Mouse (Mus musculus): ENCODE results near the gene Dnajb5. TPM values are rescaled to one million over a fixed set of nuclear protein-coding genes. Genes with fewer than 3 reads are reported as not detected.

Dnajb5 gene
- polyA plus RNA-seq, 1 experiment: 27.2 TPM

DNA sequence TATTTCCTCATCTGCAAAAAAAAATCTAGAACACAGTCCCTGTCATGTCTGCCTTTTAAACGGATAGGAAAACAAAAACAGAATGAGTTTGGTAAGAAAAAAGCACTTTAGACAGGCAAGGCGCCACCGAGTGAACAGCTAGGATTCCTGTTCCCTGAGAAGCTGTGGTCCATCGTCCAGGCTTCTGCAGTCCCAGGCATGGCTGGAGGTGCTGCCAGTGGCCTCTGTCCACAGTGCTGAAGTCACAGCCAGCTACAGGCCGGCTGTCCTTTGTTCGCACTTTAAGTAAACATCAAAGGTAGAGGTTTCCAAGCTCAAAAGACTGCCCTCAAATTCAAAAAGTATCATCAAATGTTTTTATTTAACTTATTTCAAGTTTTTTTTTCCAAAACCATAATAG, 4.6 kb upstream of the Dnajb5 start:
- Histone ChIP-seq H3K36me3 (ENCODE audit: control insufficient read depth, insufficient read depth, low read length, poor library complexity, severe bottlenecking) (no peaks in the 10 kb centered on the region), H3K27me3 (ENCODE audit: control insufficient read depth, insufficient read depth, low read length, poor library complexity, severe bottlenecking) (no peaks in the 10 kb centered on the region), H3K4me3 (ENCODE audit: low read depth, low read length) (no peak overlapping the region), H3K9ac (ENCODE audit: low read depth, poor library complexity, severe bottlenecking) (no peak overlapping the region), H3K27ac (ENCODE audit: insufficient read depth, low read length) (no peak overlapping the region), H3K9me3 (replicated peaks; ENCODE audit: control insufficient read depth, insufficient read depth, low read length, poor library complexity, severe bottlenecking) (no peaks in the 10 kb centered on the region), H3K4me1 (ENCODE audit: control insufficient read depth, insufficient read depth, low read length) (no peaks in the 10 kb centered on the region)
- TF ChIP-seq CTCF (IDR thresholded peaks at IDR 0.05; ENCODE audit: low read depth, low read length): no peak
- TF ChIP-seq POLR2A (IDR thresholded peaks at IDR 0.05; ENCODE audit: insufficient read depth, low read length): no peak
- TF ChIP-seq EP300 (IDR thresholded peaks at IDR 0.05; ENCODE audit: insufficient read depth, low read depth, low read length): no peak

DNA sequence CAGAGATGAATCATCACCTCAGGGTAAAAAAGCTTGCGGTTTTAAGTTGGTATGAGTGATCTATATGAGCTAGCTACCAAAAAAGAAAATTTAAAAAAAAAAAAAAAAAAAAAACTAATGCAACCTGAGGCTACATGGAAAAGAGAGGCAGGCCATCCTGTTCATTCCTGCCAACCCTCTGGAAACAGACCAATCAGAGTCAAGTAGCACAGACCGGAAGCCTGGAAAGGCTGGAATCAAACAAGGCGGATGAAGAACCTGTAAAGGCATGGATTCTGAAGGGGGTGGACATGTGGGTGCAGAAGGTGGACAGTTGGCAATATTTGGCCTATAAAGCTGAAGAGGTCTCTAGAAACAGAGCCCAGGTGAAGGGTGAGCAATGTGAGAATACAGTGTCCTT, 4.2 kb upstream of the Dnajb5 start:
- no peak for TF ChIP-seq CTCF (IDR thresholded peaks at IDR 0.05; ENCODE audit: low read depth, low read length)
- TF ChIP-seq POLR2A (IDR thresholded peaks at IDR 0.05; ENCODE audit: insufficient read depth, low read length): no peak
- TF ChIP-seq EP300 (IDR thresholded peaks at IDR 0.05; ENCODE audit: insufficient read depth, low read depth, low read length): no peak
- Histone ChIP-seq H3K36me3 (ENCODE audit: control insufficient read depth, insufficient read depth, low read length, poor library complexity, severe bottlenecking) (no peaks in the 10 kb centered on the region), H3K27ac (ENCODE audit: insufficient read depth, low read length) (no peak overlapping the region), H3K4me1 (ENCODE audit: control insufficient read depth, insufficient read depth, low read length) (no peaks in the 10 kb centered on the region), H3K9me3 (replicated peaks; ENCODE audit: control insufficient read depth, insufficient read depth, low read length, poor library complexity, severe bottlenecking) (no peaks in the 10 kb centered on the region), H3K4me3 (ENCODE audit: low read depth, low read length) (no peak overlapping the region), H3K9ac (ENCODE audit: low read depth, poor library complexity, severe bottlenecking) (no peak overlapping the region), H3K27me3 (ENCODE audit: control insufficient read depth, insufficient read depth, low read length, poor library complexity, severe bottlenecking) (no peaks in the 10 kb centered on the region)

GRCm38 (mm10) chr4:42945952-42946351, 3.7 kb upstream of the Dnajb5 start:
- no peak overlapping the region for H3K9ac ChIP-seq (ENCODE audit: low read depth, poor library complexity, severe bottlenecking)
- H3K36me3 ChIP-seq (ENCODE audit: control insufficient read depth, insufficient read depth, low read length, poor library complexity, severe bottlenecking): no peaks in the 10 kb centered on the region
- no peaks in the 10 kb centered on the region for H3K4me1 ChIP-seq (ENCODE audit: control insufficient read depth, insufficient read depth, low read length)
- H3K9me3 ChIP-seq (replicated peaks; ENCODE audit: control insufficient read depth, insufficient read depth, low read length, poor library complexity, severe bottlenecking): no peaks in the 10 kb centered on the region
- TF ChIP-seq POLR2A (IDR thresholded peaks at IDR 0.05; ENCODE audit: insufficient read depth, low read length) (no peak), CTCF (IDR thresholded peaks at IDR 0.05; ENCODE audit: low read depth, low read length) (peak; percentile 10), EP300 (IDR thresholded peaks at IDR 0.05; ENCODE audit: insufficient read depth, low read depth, low read length) (no peak)
- no peaks in the 10 kb centered on the region for H3K27me3 ChIP-seq (ENCODE audit: control insufficient read depth, insufficient read depth, low read length, poor library complexity, severe bottlenecking)
- H3K27ac ChIP-seq (ENCODE audit: insufficient read depth, low read length): no peak overlapping the region
- no peak overlapping the region for H3K4me3 ChIP-seq (ENCODE audit: low read depth, low read length)

DNA sequence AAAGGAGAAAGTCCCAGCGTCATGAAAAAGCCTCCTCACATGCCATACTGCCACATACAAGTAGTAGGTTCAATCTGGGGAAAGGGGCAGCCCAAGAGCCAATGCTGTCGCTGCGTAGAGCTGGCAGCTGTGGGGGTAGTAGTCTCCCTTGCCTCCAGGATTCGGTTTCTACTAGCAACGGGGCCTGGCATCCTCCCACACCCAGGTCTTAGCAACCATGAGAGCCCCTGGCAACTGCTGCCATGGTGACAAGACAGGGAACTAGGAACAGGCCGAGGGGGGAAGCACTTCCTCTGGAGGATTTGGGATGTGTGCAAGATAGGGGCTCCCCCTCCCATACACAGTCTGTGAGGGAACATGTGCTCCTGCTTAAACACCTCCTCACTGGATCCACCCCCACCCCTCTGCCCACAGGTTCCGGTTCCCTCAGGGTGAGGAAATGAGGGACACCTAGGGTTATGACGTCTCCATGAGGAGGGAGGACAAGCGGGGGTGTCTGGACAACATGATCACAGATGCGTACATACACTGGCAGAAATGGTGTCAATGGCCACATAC, 2.8 kb upstream of the Dnajb5 start:
- no peak overlapping the region for H3K9ac ChIP-seq (ENCODE audit: low read depth, poor library complexity, severe bottlenecking)
- H3K27ac ChIP-seq (ENCODE audit: insufficient read depth, low read length): no peak overlapping the region
- no peak overlapping the region for H3K4me3 ChIP-seq (ENCODE audit: low read depth, low read length)
- no peaks in the 10 kb centered on the region for H3K9me3 ChIP-seq (replicated peaks; ENCODE audit: control insufficient read depth, insufficient read depth, low read length, poor library complexity, severe bottlenecking)
- H3K4me1 ChIP-seq (ENCODE audit: control insufficient read depth, insufficient read depth, low read length): no peaks in the 10 kb centered on the region
- no peaks in the 10 kb centered on the region for H3K36me3 ChIP-seq (ENCODE audit: control insufficient read depth, insufficient read depth, low read length, poor library complexity, severe bottlenecking)
- no peaks in the 10 kb centered on the region for H3K27me3 ChIP-seq (ENCODE audit: control insufficient read depth, insufficient read depth, low read length, poor library complexity, severe bottlenecking)
- TF ChIP-seq POLR2A (IDR thresholded peaks at IDR 0.05; ENCODE audit: insufficient read depth, low read length): no peak
- no peak for TF ChIP-seq EP300 (IDR thresholded peaks at IDR 0.05; ENCODE audit: insufficient read depth, low read depth, low read length)
- TF ChIP-seq CTCF (IDR thresholded peaks at IDR 0.05; ENCODE audit: low read depth, low read length): no peak

GRCm38 (mm10) chr4:42948527-42948926, 1.1 kb upstream of the Dnajb5 start:
- H3K4me1 ChIP-seq (ENCODE audit: control insufficient read depth, insufficient read depth, low read length): peaks cover 4% of the 10 kb centered on the region
- no peak for TF ChIP-seq EP300 (IDR thresholded peaks at IDR 0.05; ENCODE audit: insufficient read depth, low read depth, low read length)
- TF ChIP-seq CTCF (IDR thresholded peaks at IDR 0.05; ENCODE audit: low read depth, low read length): no peak
- no peak for TF ChIP-seq POLR2A (IDR thresholded peaks at IDR 0.05; ENCODE audit: insufficient read depth, low read length)

GRCm38 (mm10) chr4:42949051-42949675, 451 bp upstream of the Dnajb5 start:
- Histone ChIP-seq H3K4me1 (ENCODE audit: control insufficient read depth, insufficient read depth, low read length) (peaks cover 4% of the 10 kb centered on the region), H3K9ac (ENCODE audit: low read depth, poor library complexity, severe bottlenecking) (peak overlapping the region; percentile 42)

More at GRCm38 (mm10) chr4:42948527-42948926, 1.1 kb upstream of the Dnajb5 start:
- H3K4me3 ChIP-seq (ENCODE audit: low read depth, low read length): no peak overlapping the region
- no peaks in the 10 kb centered on the region for H3K27me3 ChIP-seq (ENCODE audit: control insufficient read depth, insufficient read depth, low read length, poor library complexity, severe bottlenecking)
- no peak overlapping the region for H3K27ac ChIP-seq (ENCODE audit: insufficient read depth, low read length)
- no peak overlapping the region for H3K9ac ChIP-seq (ENCODE audit: low read depth, poor library complexity, severe bottlenecking)
- no peaks in the 10 kb centered on the region for H3K36me3 ChIP-seq (ENCODE audit: control insufficient read depth, insufficient read depth, low read length, poor library complexity, severe bottlenecking)
- H3K9me3 ChIP-seq (replicated peaks; ENCODE audit: control insufficient read depth, insufficient read depth, low read length, poor library complexity, severe bottlenecking): no peaks in the 10 kb centered on the region

More at GRCm38 (mm10) chr4:42949051-42949675, 451 bp upstream of the Dnajb5 start:
- Histone ChIP-seq H3K4me3 (ENCODE audit: low read depth, low read length) (peak overlapping the region; percentile 63), H3K36me3 (ENCODE audit: control insufficient read depth, insufficient read depth, low read length, poor library complexity, severe bottlenecking) (no peaks in the 10 kb centered on the region), H3K27ac (ENCODE audit: insufficient read depth, low read length) (no peak overlapping the region), H3K27me3 (ENCODE audit: control insufficient read depth, insufficient read depth, low read length, poor library complexity, severe bottlenecking) (no peaks in the 10 kb centered on the region), H3K9me3 (replicated peaks; ENCODE audit: control insufficient read depth, insufficient read depth, low read length, poor library complexity, severe bottlenecking) (no peaks in the 10 kb centered on the region)
- TF ChIP-seq EP300 (IDR thresholded peaks at IDR 0.05; ENCODE audit: insufficient read depth, low read depth, low read length) (no peak), CTCF (IDR thresholded peaks at IDR 0.05; ENCODE audit: low read depth, low read length) (no peak), POLR2A (IDR thresholded peaks at IDR 0.05; ENCODE audit: insufficient read depth, low read length) (no peak)

Measured in ES-Bruce4 (cell line).